In the genomic region with DNA sequence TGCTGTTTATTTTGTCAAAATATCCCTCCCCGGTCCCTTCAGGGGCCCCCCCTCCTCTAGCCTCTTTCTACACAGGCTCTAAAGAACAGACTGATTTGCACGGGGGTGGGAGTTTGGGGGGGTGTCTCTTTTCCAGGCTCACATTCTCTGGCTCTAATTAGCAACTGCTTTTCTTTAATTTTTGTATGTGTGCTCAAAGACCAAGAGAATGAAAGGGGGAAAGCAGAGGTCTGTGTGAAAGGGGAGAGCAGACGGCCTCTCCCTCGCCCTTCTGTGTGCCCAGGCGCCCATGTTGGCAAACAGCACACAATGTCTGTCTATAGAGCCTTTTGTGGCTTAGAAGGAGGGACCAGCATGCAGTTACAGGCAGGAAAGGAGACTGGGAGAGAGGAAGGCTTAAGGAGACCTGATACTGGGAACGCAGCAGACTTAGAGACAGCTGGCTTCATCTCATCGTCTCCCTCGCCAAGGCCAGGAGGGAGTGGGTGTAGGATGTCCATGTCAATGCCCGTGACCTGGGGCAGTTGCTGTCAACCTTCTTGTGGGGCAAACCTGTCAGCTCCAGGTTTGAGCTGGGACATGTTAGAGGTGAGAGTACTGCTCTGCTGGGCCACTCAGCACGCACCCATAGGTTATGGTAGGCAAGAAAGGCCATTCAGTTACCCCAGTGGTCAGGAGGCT, we compare ENCODE assay signal across 11 mouse cellular contexts.
DNase-seq lines count a peak whose midpoint lies in the region; ATAC-seq lines count a peak whose summit lies in the region.
"Had no signal": no experiment of that assay in that cellular context is flagged by ENCODE, and none has a peak within 500 bp of the region (broad histone marks: within the 10 kb centered on the region; RNA-seq: fewer than 3 reads in every experiment).

No protein-coding gene starts in this region.

- H3K27me3 ChIP-seq in embryonic facial prominence, embryonic 10.5 days (replicated peaks; ENCODE audit: low read depth, poor library complexity, severe bottlenecking), result peaks cover 11% of the 10 kb centered on the region; the same call in 1 of the 2 replicates
- no peaks in the 10 kb centered on the region for H3K27me3 ChIP-seq in midbrain, embryonic 13.5 days
- no peaks in the 10 kb centered on the region for H3K27me3 ChIP-seq in liver, embryonic 12.5 days (replicated peaks)
- H3K27me3 ChIP-seq in heart, embryonic 10.5 days (ENCODE audit: insufficient read depth, poor library complexity, severe bottlenecking), result peaks cover 15% of the 10 kb centered on the region; the same call in 1 of the 2 replicates
- H3K27me3 ChIP-seq: limb, embryonic 13.5 days had no signal

- 41% methylated on average over 10 of the region's 10 CpGs for WGBS in embryonic facial prominence, embryonic 10.5 days
- WGBS in midbrain, embryonic 13.5 days, result 37% methylated on average over 10 of the region's 10 CpGs
- 70% methylated on average over 10 of the region's 10 CpGs for WGBS in liver, embryonic 12.5 days (ENCODE audit: insufficient replicate concordance)
- WGBS in heart, embryonic 10.5 days, result 82% methylated on average over 10 of the region's 10 CpGs

- peaks cover 41% of the 10 kb centered on the region for H3K4me1 ChIP-seq in embryonic facial prominence, embryonic 10.5 days
- H3K4me1 ChIP-seq in midbrain, embryonic 13.5 days (replicated peaks), result peaks cover 69% of the 10 kb centered on the region
- H3K4me1 ChIP-seq in liver, embryonic 12.5 days, result no peaks in the 10 kb centered on the region
- peaks cover 24% of the 10 kb centered on the region for H3K4me1 ChIP-seq in heart, embryonic 10.5 days

- intact Hi-C loops in gastrocnemius, postnatal 14 days (cut with DNase I; ENCODE audit: low total_unique reads), result no loop called here

- ATAC-seq in midbrain, embryonic 13.5 days, result peak; percentile 82
- no peak for ATAC-seq in liver, embryonic 12.5 days

- H3K27ac ChIP-seq in embryonic facial prominence, embryonic 10.5 days (replicated peaks), result peak overlapping the region; percentile 75
- H3K27ac ChIP-seq in midbrain, embryonic 13.5 days, result peak overlapping the region; percentile 72
- no peak overlapping the region for H3K27ac ChIP-seq in liver, embryonic 12.5 days
- H3K27ac ChIP-seq in heart, embryonic 10.5 days, result no peak overlapping the region
- H3K27ac ChIP-seq: limb, embryonic 13.5 days had no signal

- no peaks in the 10 kb centered on the region for H3K36me3 ChIP-seq in embryonic facial prominence, embryonic 10.5 days (replicated peaks)
- no peaks in the 10 kb centered on the region; the same call in 1 of the 2 replicates for H3K36me3 ChIP-seq in midbrain, embryonic 13.5 days
- H3K36me3 ChIP-seq in liver, embryonic 12.5 days, result no peaks in the 10 kb centered on the region
- no peaks in the 10 kb centered on the region for H3K36me3 ChIP-seq in heart, embryonic 10.5 days
- H3K36me3 ChIP-seq: limb, embryonic 13.5 days had no signal

- H3K4me2 ChIP-seq in midbrain, embryonic 13.5 days (replicated peaks), result no peak overlapping the region
- H3K4me2 ChIP-seq in liver, embryonic 12.5 days, result no peak overlapping the region
- H3K4me2 ChIP-seq: limb, embryonic 13.5 days had no signal

- no peaks in the 10 kb centered on the region for H3K9me3 ChIP-seq in embryonic facial prominence, embryonic 10.5 days
- H3K9me3 ChIP-seq in midbrain, embryonic 13.5 days, result no peaks in the 10 kb centered on the region
- H3K9me3 ChIP-seq in liver, embryonic 12.5 days (replicated peaks), result no peaks in the 10 kb centered on the region
- no peaks in the 10 kb centered on the region for H3K9me3 ChIP-seq in heart, embryonic 10.5 days
- H3K9me3 ChIP-seq: limb, embryonic 13.5 days had no signal

- no peak overlapping the region for H3K4me3 ChIP-seq in embryonic facial prominence, embryonic 10.5 days
- H3K4me3 ChIP-seq in midbrain, embryonic 13.5 days (replicated peaks), result no peak overlapping the region
- no peak overlapping the region for H3K4me3 ChIP-seq in liver, embryonic 12.5 days
- H3K4me3 ChIP-seq in heart, embryonic 10.5 days, result no peak overlapping the region
- H3K4me3 ChIP-seq: limb, embryonic 13.5 days; myocyte had no signal

- peak; percentile 34 for DNase-seq in brain, adult 2 months (ENCODE audit: low read depth, low spot score)
- peak; percentile 23 for DNase-seq in embryonic facial prominence, embryonic 10.5 days (ENCODE audit: low spot score)
- DNase-seq in gastrocnemius, postnatal 14 days, result peak; percentile 32
- DNase-seq in B cell, adult 2 months, result no peak
- DNase-seq in heart, embryonic 10.5 days (ENCODE audit: low spot score), result no peak
- DNase-seq: cerebellum, adult 11 months; kidney, postnatal 4 days had no signal

- 0 out of 2 replicates have a peak overlapping the region, but pooled peaks have one; percentile 4 for H3K9ac ChIP-seq in midbrain, embryonic 13.5 days (replicated peaks)
- no peak overlapping the region for H3K9ac ChIP-seq in liver, embryonic 12.5 days
- H3K9ac ChIP-seq: limb, embryonic 13.5 days had no signal

Comparison
In these comparisons a context has a peak if more than half of its experiments do, and no peak if none do; other contexts are left out.
1. DNase-seq: peak in brain, adult 2 months (single experiment), embryonic facial prominence, embryonic 10.5 days (single experiment) and gastrocnemius, postnatal 14 days (single experiment); none in B cell, adult 2 months (0 of 2) and heart, embryonic 10.5 days (single experiment).
2. H3K27ac ChIP-seq: peak in embryonic facial prominence, embryonic 10.5 days (single experiment) and midbrain, embryonic 13.5 days (single experiment); none in liver, embryonic 12.5 days (single experiment) and heart, embryonic 10.5 days (single experiment).